Mouse (Mus musculus) heart, postnatal 36 days (tissue): ENCODE results near the gene Rorb. TPM values are rescaled to one million over a fixed set of nuclear protein-coding genes. Genes with fewer than 3 reads are reported as not detected.

Experiments used
- DNase-seq, 2 experiments: peaks; one replicate each; pipeline ENCODE4 v3.0.0; 2021 to 2022
- intact Hi-C: fragments of 180-260 bp; cut with DNase I; formaldehyde crosslinking; loops from one replicate; pipeline ENCODE4 v1.15.1; 2025
- total RNA-seq, 2 experiments: library from RNA; stranded (reverse); gene quantifications; 2 replicates each; pipeline ENCODE4 v1.2.3; 2021

Rorb gene
- under 1 TPM; 0.43 to 0.47 TPM for total RNA-seq

DNA sequence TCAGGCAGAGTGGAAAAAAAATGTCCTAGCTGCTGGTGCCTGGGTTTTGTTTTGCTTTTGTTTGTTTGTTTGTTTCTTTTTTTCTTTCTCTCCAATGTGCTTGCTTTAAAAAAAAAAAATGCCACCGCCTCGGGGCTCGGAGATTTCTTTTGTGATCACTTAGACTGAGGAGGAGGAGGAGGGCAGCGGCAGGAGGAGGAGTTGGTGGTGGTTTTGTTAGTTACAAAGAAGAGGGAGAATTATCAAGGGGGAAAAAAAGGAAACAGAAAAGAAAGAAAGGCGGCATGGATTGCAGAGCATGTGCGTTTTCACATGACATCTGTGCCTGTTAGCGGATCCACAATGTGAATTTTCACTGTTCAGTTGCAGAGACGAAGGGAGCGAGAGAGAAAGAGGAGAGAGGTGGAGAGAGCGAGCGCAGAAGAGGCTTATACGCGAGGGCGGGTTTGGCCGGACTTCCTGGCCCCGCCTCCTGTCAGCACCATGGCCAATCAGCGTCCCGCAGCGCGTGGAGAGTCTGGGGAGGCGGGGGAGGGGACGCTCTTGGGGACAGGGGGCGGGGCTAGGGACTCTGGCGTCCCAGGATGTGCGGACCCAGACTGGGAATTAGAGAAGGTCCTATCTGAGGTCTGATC is at the start of gene Rorb:
TSS of gene Rorb (minus strand) at position 404 of the 635 bp plus-strand sequence.
- DNase-seq: peak; percentile 72 to 75
- intact Hi-C loops: no loop called here

- intact Hi-C loops: no loop called here
- DNase-seq: no peak
These were observed 37.9 kb upstream of the Rorb start for GRCm38 (mm10) chr19:19148847-19149246.

- DNase-seq: no peak
- intact Hi-C loops: no loop called here
These were observed 33.5 kb upstream of the Rorb start for GRCm38 (mm10) chr19:19144447-19144846.

- no peak for DNase-seq
- intact Hi-C loops: no loop called here
These were observed 25.9 kb upstream of the Rorb start for GRCm38 (mm10) chr19:19136856-19137255.

- intact Hi-C loops: no loop called here
- no peak for DNase-seq
These were observed 24.8 kb upstream of the Rorb start for GRCm38 (mm10) chr19:19135838-19136237.

DNA sequence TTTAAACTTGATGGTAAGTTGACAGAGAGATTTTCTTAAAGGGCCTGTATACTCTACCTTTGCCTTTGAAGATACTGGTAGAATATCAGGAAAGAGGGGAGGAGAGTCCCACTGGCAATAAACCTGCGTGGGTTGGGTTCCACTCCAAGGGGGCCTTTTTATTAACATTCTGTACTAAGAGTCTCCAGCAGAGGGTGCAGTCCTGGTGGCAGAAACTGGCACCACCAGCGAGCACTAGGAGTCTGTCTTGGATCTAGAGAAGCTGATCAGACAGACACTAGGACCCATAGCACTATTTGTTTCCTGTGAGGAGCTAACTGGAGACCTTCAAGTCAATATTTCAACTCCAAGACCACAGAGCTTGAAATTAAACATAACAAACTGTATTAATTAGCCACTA is 11.3 kb upstream of the Rorb start:
- no peak for DNase-seq
- intact Hi-C loops: no loop called here

GRCm38 (mm10) chr19:19112180-19112579 is 1.2 kb upstream of the Rorb start:
- intact Hi-C loops: no loop called here
- DNase-seq: no peak

- no peak for DNase-seq
- intact Hi-C loops: no loop called here
These were observed 603 bp upstream of the Rorb start for GRCm38 (mm10) chr19:19111428-19112170.

GRCm38 (mm10) chr19:19110011-19110768 is 806 bp downstream of the Rorb start:
- intact Hi-C loops: no loop called here
- DNase-seq: peak; percentile 15 to 25

DNA sequence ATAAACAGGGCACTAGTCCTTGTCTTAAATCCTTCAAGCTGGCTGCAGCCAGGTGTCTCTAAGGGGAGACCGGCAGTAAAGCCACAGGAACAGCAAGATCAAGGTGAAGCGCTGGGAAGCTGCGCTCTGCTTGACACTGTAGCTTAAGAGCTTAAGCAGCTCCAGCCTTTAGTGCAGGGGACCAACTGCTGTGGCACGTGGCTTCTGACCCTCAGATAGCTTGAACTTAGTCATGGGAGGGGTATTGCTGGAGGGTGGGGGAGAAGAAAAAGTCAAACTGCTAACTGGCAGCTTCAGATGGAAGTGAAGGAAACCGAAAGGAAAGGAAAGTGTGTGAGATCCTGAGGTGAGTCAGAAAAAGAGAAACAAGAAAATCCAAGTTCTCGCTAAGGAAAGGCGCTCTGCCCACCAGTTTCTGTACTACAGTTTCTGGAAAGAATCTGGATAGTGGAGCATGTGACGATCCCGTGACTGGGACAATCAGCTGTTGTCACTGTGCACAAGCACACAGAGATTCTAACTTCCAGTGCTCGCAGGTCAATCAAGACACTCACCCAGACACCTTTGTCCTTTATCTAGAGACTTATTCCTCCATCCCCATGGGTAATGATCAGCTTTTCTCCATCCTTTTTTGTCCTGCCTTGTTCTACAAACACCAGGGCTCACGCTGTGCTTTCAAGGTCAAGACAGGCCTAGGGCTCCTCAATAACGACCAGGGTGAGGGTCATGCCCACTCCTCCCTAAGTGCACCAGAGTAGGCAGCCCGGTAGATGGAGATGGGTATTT is 2.2 kb downstream of the Rorb start:
- intact Hi-C loops: no loop called here

DNA sequence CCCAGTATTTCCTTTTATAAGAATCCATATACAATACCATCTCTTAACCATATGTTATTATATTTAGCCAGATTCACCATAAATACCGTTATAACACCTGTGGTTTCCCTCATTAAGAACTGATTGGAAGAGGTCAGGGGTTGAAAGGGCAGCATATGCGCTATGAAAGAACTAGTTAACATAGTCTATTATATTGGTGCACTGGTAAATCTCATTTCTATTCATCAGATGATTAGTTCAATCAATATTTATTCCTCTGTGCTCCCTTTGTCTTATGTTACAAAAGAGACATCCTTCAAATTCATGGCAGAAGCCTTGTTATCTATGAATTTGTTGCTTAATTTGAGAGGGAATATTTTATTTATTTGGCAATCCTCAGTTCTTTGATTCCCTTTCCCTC is 6.4 kb downstream of the Rorb start:
- intact Hi-C loops: no loop called here
- DNase-seq: no peak

More for the DNA sequence above, 2.2 kb downstream of the Rorb start:
- DNase-seq: no peak

DNA sequence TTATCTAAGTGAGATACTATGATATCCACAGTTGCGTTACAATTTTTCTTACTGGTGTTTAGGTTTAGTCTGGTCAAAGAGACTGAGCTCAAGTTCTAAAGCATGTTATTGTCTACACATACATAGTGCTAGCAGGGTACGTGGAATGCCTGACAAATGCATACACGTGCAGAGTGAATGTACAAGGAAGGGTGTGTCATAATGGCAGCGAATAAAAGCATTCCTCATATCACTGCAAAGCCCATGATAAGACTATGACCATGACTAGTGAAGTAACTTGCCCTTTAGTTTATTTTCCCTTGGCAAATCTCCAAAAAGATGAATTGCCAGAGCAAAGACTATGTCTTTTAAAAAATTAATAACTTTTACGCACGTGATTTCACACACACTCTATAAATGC is 13.8 kb downstream of the Rorb start:
- intact Hi-C loops: no loop called here
- DNase-seq: no peak

DNA sequence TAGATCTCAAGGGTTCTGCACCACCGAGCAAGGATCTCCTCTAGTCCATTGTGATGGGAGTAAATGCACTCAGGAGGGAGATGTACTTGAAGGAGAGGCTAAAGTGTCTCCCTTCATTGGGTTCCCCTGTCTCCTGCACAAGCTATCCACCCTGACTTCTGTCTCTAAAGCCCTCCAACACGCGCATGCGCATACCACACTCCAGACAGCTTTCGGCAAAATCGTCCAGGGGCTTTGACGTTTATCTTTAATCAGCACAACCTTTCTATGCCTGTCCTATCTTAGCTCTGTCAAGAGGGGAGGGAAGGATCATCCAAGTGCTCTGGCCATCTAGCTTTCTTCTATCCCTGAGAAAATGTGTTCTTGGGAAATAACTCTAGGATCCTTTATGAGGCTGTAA is 21.6 kb downstream of the Rorb start:
- DNase-seq: no peak
- intact Hi-C loops: no loop called here

- intact Hi-C loops: no loop called here
- no peak for DNase-seq
These were observed 33.1 kb downstream of the Rorb start for GRCm38 (mm10) chr19:19077880-19078279.

DNA sequence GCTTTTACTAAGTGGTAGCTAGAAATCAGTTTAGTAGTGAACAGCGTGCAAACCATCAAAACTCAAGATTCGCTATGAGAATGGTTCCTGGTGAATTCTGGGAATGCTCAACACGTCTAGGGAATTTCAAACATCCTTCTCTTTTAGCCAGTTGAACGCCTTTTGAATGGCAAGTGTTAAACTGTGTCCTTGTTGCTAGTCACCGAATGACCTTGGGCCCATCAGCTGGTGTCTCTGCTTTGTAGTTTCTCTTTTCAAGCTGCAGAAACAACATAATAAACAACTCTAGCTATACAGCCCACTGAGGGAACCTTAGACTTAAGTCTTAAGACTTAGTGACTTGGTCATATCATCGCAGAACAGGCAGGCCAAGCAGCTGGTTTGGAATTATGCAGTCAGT is 36.2 kb downstream of the Rorb start:
- intact Hi-C loops: no loop called here
- DNase-seq: no peak

GRCm38 (mm10) chr19:19058710-19059398 is 52.1 kb downstream of the Rorb start:
- intact Hi-C loops: no loop called here
- no peak for DNase-seq

- intact Hi-C loops: no loop called here
- no peak for DNase-seq
These were observed 52.8 kb downstream of the Rorb start for GRCm38 (mm10) chr19:19058201-19058600.

DNA sequence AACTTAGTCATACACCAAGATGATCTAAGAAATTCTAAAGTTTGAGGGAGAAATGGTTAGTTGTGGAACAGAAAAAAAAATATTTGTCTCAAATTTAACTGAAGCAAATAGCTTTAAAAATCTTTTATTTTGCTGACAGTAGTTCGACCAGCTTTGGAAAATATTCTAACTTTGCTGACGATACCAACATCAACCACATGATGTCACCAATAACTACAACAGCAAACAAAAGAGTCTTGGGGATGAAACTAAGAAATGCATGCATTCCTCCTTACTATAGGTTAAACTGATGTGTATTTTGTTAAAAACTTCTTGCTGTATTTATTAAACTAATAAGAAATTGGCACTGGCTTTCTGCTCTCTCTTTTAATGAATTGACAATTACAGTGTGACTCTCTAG is 67.9 kb downstream of the Rorb start:
- intact Hi-C loops: no loop called here
- DNase-seq: no peak

DNA sequence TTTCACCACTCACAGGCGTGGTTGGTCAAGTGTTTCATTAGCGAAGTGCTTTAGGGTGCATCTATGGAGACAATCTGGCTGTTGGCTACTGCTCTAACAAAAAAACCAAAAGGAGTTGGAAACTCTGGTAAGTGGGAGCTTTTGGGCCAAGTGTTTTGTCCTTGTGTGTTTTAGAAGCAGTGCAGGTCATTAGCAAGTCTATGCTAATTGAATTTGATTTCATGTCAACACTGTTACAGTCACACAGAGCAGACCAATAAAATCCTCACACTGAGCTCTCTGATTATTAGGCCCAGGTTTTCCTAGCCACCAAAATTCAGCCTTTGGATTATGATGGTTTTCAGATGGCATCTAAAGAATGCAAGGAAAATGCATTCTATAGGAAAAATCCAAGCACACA is 70.2 kb downstream of the Rorb start:
- no peak for DNase-seq
- intact Hi-C loops: no loop called here
